Mouse (Mus musculus): Measurements from ENCODE around the gene Ufd1. TPM values are rescaled to one million over a fixed set of nuclear protein-coding genes. Genes with fewer than 3 reads are reported as not detected.
A peak's percentile ranks its signal among the peaks of the same experiment; 100 is the strongest.

Gene Ufd1
- total and polyA plus RNA-seq, 3 experiments = 41.9 to 67.8 TPM; not detected in 1

DNA sequence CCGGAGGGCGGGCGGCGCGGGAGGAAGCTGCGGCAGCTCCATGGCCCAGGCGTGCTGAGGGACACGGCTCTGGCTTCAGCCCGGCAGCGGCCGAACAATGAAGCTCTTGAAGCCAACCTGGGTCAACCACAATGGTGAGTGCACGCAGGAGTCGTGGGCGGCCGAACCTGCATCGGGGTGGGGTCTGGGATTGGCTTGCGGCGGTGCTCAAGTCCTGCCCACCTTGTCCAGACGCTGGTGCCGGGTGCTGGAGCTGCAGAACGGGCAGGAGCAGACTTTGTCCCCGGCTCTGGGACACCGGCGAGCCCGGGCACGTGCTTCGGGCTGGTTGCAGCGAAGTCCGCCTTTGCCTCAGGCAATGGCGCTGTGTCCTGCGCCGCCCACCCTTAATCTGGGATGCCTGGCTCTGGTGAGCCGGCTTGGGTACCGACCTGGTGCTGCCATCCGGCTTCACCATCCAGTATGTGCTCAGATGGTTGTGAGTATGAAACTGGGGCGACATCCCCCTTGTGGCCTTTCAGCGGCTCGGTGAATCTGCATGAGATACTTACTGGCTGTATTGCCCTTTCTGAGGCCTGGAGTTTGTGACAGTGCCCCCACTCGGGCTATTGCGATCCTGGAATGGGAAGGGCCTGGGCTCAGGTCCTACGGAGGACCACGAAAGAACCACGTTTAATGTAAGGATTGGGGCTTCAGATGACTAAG is 66.0 kb downstream of the Ufd1 start (continued):
- no peak; a peak in 2 of 4 replicates for TF ChIP-seq POLR2A (IDR thresholded peaks at IDR 0.05; ENCODE audit: control insufficient read depth in 1 of 2, insufficient read depth in 1 of 2, low read depth in 1 of 2, low read length in 2 of 2, poor library complexity in 1 of 2)
- no peak for TF ChIP-seq ZC3H11A (IDR thresholded peaks at IDR 0.05; ENCODE audit: low read depth, low read length)
- peak; percentile 16 to 59 (median 59); a peak in 5 of 6 replicates for TF ChIP-seq CTCF (IDR thresholded peaks at IDR 0.05 in 2 of 3, conservative IDR thresholded peaks at IDR 0.05 in 1 of 3; ENCODE audit: control insufficient read depth in 1 of 3, insufficient read depth in 1 of 3, low read depth in 2 of 3, low read length in 3 of 3, poor library complexity in 1 of 3, severe bottlenecking in 1 of 3)
- peak; percentile 33; the same call in 1 of the 2 replicates for TF ChIP-seq SMC3 (IDR thresholded peaks at IDR 0.05; ENCODE audit: low read depth, low read length)
- 0 out of 2 replicates have a peak, but pooled peaks have one; percentile 27 for TF ChIP-seq KAT2A (conservative IDR thresholded peaks at IDR 0.05; ENCODE audit: low read depth, low read length)
- peak; percentile 28; the same call in 1 of the 2 replicates for TF ChIP-seq MAZ (IDR thresholded peaks at IDR 0.05; ENCODE audit: low read depth, low read length)
- TF ChIP-seq MYB (IDR thresholded peaks at IDR 0.05; ENCODE audit: low read depth, low read length) = no peak
- TF ChIP-seq USF2 (IDR thresholded peaks at IDR 0.05; ENCODE audit: borderline replicate concordance in 1 of 2, insufficient read depth in 1 of 2, low read depth in 1 of 2, low read length in 2 of 2) = no peak
- peak; percentile 80 for TF ChIP-seq SIN3A (IDR thresholded peaks at IDR 0.05; ENCODE audit: low read length)
- no peak for TF ChIP-seq POLR2AphosphoS5 (IDR thresholded peaks at IDR 0.05; ENCODE audit: borderline replicate concordance, low read depth, low read length)
- TF ChIP-seq NRF1 (IDR thresholded peaks at IDR 0.05; ENCODE audit: insufficient read depth, low read depth, low read length, poor library complexity, severe bottlenecking) = peak; percentile 21; the same call in 1 of the 2 replicates
- TF ChIP-seq UBTF (IDR thresholded peaks at IDR 0.05; ENCODE audit: borderline replicate concordance, insufficient read depth, low read depth, low read length) = no peak
- TF ChIP-seq ZMIZ1 (IDR thresholded peaks at IDR 0.05; ENCODE audit: low read depth, low read length) = no peak
- peak; percentile 52; the same call in 1 of the 2 replicates for TF ChIP-seq USF1 (IDR thresholded peaks at IDR 0.05; ENCODE audit: low read depth, low read length)
- no peak for TF ChIP-seq E2F4 (IDR thresholded peaks at IDR 0.05; ENCODE audit: borderline replicate concordance, low read depth, low read length)
- TF ChIP-seq EP300 (IDR thresholded peaks at IDR 0.05; ENCODE audit: low read depth in 1 of 2, low read length in 2 of 2) = no peak; a peak in 1 of 4 replicates

DNA sequence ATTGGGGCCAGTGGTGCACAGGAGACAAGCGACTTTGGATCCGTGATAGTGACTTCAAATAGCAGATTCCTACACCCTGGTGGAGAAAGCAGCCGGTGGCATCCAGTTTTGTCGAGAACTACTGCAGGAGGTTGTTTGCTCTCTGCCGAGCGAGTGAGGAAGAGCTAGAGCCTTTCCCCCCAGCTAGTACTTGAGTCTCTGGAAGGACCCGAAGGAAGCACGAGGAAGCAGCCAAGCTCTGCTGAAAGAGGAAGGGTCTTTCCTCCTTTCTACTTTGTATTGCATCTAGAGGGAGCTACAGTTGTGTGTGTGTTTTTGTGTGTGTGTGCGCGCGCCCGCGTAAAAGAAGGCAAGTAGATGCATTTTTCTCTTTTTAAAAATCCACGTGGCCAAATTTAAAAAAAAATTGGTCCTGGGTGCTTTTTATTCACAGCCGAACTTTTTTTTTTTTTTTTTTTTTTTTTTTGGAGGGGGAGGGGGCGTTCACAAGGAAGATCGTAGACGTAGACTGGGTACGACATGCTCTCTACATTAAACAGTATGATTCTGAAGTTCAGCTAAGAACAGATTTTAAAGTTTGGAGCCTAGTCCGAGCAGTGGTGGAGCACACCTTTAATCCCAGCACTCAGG is 66.6 kb downstream of the Ufd1 start:
- H3K4me1 ChIP-seq (ENCODE audit: control insufficient read depth in 1 of 2, insufficient read depth in 2 of 2, low read length in 2 of 2) = peaks cover 15 to 28% of the 10 kb centered on the region in 2 experiments
- H3K4me3 ChIP-seq (ENCODE audit: control insufficient read depth in 1 of 2, insufficient read depth in 1 of 2, low read depth in 2 of 2, low read length in 2 of 2) = peak overlapping the region; percentile 76 to 92
- H3K27ac ChIP-seq (ENCODE audit: control insufficient read depth, low read depth, low read length) = peak overlapping the region; percentile 54
- peaks cover 77% of the 10 kb centered on the region for H3K79me2 ChIP-seq (ENCODE audit: control insufficient read depth, insufficient read depth, low read length, poor library complexity)
- H3K9me3 ChIP-seq (replicated peaks; ENCODE audit: insufficient read depth, low read length) = no peaks in the 10 kb centered on the region
- no peak for DNase-seq (ENCODE audit: low read depth, low spot score)
- peak overlapping the region; percentile 97 for H3K9ac ChIP-seq (ENCODE audit: control insufficient read depth, low read depth, low read length, poor library complexity, severe bottlenecking)
- H3K36me3 ChIP-seq (ENCODE audit: control insufficient read depth in 1 of 2, insufficient read depth in 2 of 2, low read length in 2 of 2) = peaks cover 22 to 45% of the 10 kb centered on the region in 2 experiments
- TF ChIP-seq CHD2 (IDR thresholded peaks at IDR 0.05; ENCODE audit: low read length) (no peak), TBP (IDR thresholded peaks at IDR 0.05; ENCODE audit: low read depth, low read length) (peak; percentile 72), CTCF (IDR thresholded peaks at IDR 0.05 in 2 of 3, conservative IDR thresholded peaks at IDR 0.05 in 1 of 3; ENCODE audit: control insufficient read depth in 1 of 3, insufficient read depth in 1 of 3, low read depth in 2 of 3, low read length in 3 of 3, poor library complexity in 1 of 3, severe bottlenecking in 1 of 3) (no peak; a peak in 1 of 6 replicates), BHLHE40 (IDR thresholded peaks at IDR 0.05; ENCODE audit: borderline replicate concordance, low read depth, low read length) (no peak), ZNF384 (IDR thresholded peaks at IDR 0.05; ENCODE audit: low read depth, low read length) (peak; percentile 85)
- H3K27me3 ChIP-seq (ENCODE audit: control insufficient read depth in 1 of 2, insufficient read depth in 2 of 2, low read length in 2 of 2) = no peaks in the 10 kb centered on the region

All from MEL (cell line).